Mouse (Mus musculus) bone marrow, adult 2 months (tissue): ENCODE measurements around the gene Usp4.

Experiments
- CTCF ChIP-seq: fragments of 200-500 bp; IDR thresholded peaks from 2 replicates; pipeline ENCODE4 v1.5.1; 2011; ENCODE audit warnings: low read length, control low read depth; ENCODE audit not compliant: control insufficient read depth, insufficient read depth
- POLR2A ChIP-seq: fragments of 200-500 bp; IDR thresholded peaks from 2 replicates; pipeline ENCODE4 v1.6.1; 2011; ENCODE audit warnings: low read depth, mild to moderate bottlenecking, control low read depth, low read length, borderline replicate concordance; ENCODE audit not compliant: control insufficient read depth

GRCm38 (mm10) chr9:108343331-108343730 lies 4.3 kb upstream of the Usp4 start:
- no peak for TF ChIP-seq CTCF
- TF ChIP-seq POLR2A: no peak
